Mouse (Mus musculus): ENCODE measurements around the gene Gaa.

- no peak for TF ChIP-seq CTCF (IDR thresholded peaks at IDR 0.05; ENCODE audit: insufficient read depth, low read depth, low read length)
- TF ChIP-seq POLR2A (IDR thresholded peaks at IDR 0.05; ENCODE audit: insufficient read depth, low read depth, low read length) = no peak
Measured at GRCm38 (mm10) chr11:119298917-119299316, 31.2 kb downstream of the Gaa start.

Data from olfactory bulb, adult 2 months (tissue).